Mouse (Mus musculus): ENCODE measurements around the gene Spata9.

GRCm38 (mm10) chr13:76018844-76019400 lies 52.0 kb downstream of the Spata9 start:
- TF ChIP-seq EP300 (IDR thresholded peaks at IDR 0.05; ENCODE audit: insufficient read depth, low read depth, low read length): no peak
- no peak for TF ChIP-seq CTCF (IDR thresholded peaks at IDR 0.05)
